Mouse (Mus musculus): ENCODE data around the gene Tcf25.

The Tcf25 gene

GRCm38 (mm10) chr8:123373403-123374238 is at the start of gene Tcf25:
Gene Tcf25, plus strand, starts transcription at chr8:123373753.
- DNase-seq (ENCODE audit: low spot score in 2 of 2) = peak; percentile 86 to 94

GRCm38 (mm10) chr8:123328552-123328951 is 45.0 kb upstream of the Tcf25 start:
- no peak for DNase-seq (ENCODE audit: low spot score in 2 of 2)

- DNase-seq (ENCODE audit: low spot score in 2 of 2) = no peak
Observed at GRCm38 (mm10) chr8:123329350-123329749, 44.2 kb upstream of the Tcf25 start.

GRCm38 (mm10) chr8:123329961-123330360 is 43.6 kb upstream of the Tcf25 start:
- no peak for DNase-seq (ENCODE audit: low spot score in 2 of 2)

- DNase-seq (ENCODE audit: low spot score in 2 of 2) = no peak
Observed at GRCm38 (mm10) chr8:123330701-123331100, 42.9 kb upstream of the Tcf25 start.

- no peak for DNase-seq (ENCODE audit: low spot score in 2 of 2)
Observed at GRCm38 (mm10) chr8:123331301-123331700, 42.3 kb upstream of the Tcf25 start.

GRCm38 (mm10) chr8:123331810-123332209 is 41.7 kb upstream of the Tcf25 start:
- no peak for DNase-seq (ENCODE audit: low spot score in 2 of 2)

- DNase-seq (ENCODE audit: low spot score in 2 of 2) = peak in 1 of 2 experiments; percentile 40
Observed at GRCm38 (mm10) chr8:123332262-123333090, 41.1 kb upstream of the Tcf25 start, which contains the start of gene Spire2. Gene Spire2, plus strand, starts transcription at chr8:123332713.

GRCm38 (mm10) chr8:123333091-123333587 is 40.4 kb upstream of the Tcf25 start:
- no peak for DNase-seq (ENCODE audit: low spot score in 2 of 2)

- no peak for DNase-seq (ENCODE audit: low spot score in 2 of 2)
Observed at GRCm38 (mm10) chr8:123333864-123334263, 39.7 kb upstream of the Tcf25 start.

GRCm38 (mm10) chr8:123334467-123334866 is 39.1 kb upstream of the Tcf25 start:
- DNase-seq (ENCODE audit: low spot score in 2 of 2) = no peak

GRCm38 (mm10) chr8:123337475-123337874 is 36.1 kb upstream of the Tcf25 start:
- no peak for DNase-seq (ENCODE audit: low spot score in 2 of 2)

GRCm38 (mm10) chr8:123340071-123340470 is 33.5 kb upstream of the Tcf25 start:
- no peak for DNase-seq (ENCODE audit: low spot score in 2 of 2)

- no peak for DNase-seq (ENCODE audit: low spot score in 2 of 2)
Observed at GRCm38 (mm10) chr8:123341040-123342015, 32.2 kb upstream of the Tcf25 start.

GRCm38 (mm10) chr8:123342253-123342652 is 31.3 kb upstream of the Tcf25 start:
- no peak for DNase-seq (ENCODE audit: low spot score in 2 of 2)

- no peak for DNase-seq (ENCODE audit: low spot score in 2 of 2)
Observed at GRCm38 (mm10) chr8:123342911-123343310, 30.6 kb upstream of the Tcf25 start.

- DNase-seq (ENCODE audit: low spot score in 2 of 2) = no peak
Observed at GRCm38 (mm10) chr8:123343422-123343821, 30.1 kb upstream of the Tcf25 start.

- no peak for DNase-seq (ENCODE audit: low spot score in 2 of 2)
Observed at GRCm38 (mm10) chr8:123345135-123345534, 28.4 kb upstream of the Tcf25 start.

- no peak for DNase-seq (ENCODE audit: low spot score in 2 of 2)
Observed at GRCm38 (mm10) chr8:123345856-123346255, 27.7 kb upstream of the Tcf25 start.

- DNase-seq (ENCODE audit: low spot score in 2 of 2) = no peak
Observed at GRCm38 (mm10) chr8:123347293-123347692, 26.3 kb upstream of the Tcf25 start.

- no peak for DNase-seq (ENCODE audit: low spot score in 2 of 2)
Observed at GRCm38 (mm10) chr8:123348237-123348843, 25.2 kb upstream of the Tcf25 start.
